Mouse (Mus musculus) NIH3T3 (cell line): Measurements from ENCODE around the gene Adam33.
"Not testable (repeated sequence)": the region's sequence is repeated elsewhere in the genome, so short reads cannot be mapped to it uniquely, and the experiment has no call there.

Experiments used
- DNase-seq: peaks from one replicate; pipeline ENCODE4 v3.0.0-alpha.2; 2012; ENCODE audit warnings: low read depth

Gene Adam33

DNA sequence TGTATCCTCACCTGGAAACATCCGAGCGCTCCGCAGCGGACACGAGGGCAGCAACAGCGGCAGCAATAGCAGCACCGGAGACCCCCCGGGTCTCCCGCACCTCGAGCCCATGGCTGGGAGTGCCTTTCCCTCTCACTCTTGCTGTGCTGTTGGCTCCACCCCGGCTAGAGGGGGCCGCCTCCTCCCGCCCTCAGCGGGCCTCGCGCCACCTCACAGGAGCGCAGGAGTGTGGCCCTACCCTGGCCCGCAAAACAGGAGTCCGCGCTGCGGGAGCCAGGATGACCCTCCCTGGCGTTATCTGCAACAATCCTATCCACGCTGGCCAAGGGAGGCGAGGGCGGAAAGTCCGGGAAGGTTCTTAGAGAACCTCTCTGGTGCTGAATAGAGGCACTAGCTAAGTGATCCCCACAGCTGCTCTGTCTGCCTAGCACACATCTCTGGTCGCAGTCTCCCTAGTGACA is at the start of gene Adam33:
Gene Adam33, minus strand, starts transcription at position 411 of the 461 bp plus-strand sequence.
- no peak for DNase-seq

- DNase-seq, result no peak
Measured at GRCm38 (mm10) chr2:131105989-131106388, 42.4 kb upstream of the Adam33 start.

- DNase-seq, result not testable (repeated sequence)
Measured at GRCm38 (mm10) chr2:131105061-131105460, 41.4 kb upstream of the Adam33 start.

GRCm38 (mm10) chr2:131104021-131104420 is 40.4 kb upstream of the Adam33 start:
- peak; percentile 48 for DNase-seq

- no peak for DNase-seq
Measured at GRCm38 (mm10) chr2:131101530-131101929, 37.9 kb upstream of the Adam33 start.

- DNase-seq, result peak; percentile 17
Measured at GRCm38 (mm10) chr2:131097087-131097486, 33.5 kb upstream of the Adam33 start.

DNA sequence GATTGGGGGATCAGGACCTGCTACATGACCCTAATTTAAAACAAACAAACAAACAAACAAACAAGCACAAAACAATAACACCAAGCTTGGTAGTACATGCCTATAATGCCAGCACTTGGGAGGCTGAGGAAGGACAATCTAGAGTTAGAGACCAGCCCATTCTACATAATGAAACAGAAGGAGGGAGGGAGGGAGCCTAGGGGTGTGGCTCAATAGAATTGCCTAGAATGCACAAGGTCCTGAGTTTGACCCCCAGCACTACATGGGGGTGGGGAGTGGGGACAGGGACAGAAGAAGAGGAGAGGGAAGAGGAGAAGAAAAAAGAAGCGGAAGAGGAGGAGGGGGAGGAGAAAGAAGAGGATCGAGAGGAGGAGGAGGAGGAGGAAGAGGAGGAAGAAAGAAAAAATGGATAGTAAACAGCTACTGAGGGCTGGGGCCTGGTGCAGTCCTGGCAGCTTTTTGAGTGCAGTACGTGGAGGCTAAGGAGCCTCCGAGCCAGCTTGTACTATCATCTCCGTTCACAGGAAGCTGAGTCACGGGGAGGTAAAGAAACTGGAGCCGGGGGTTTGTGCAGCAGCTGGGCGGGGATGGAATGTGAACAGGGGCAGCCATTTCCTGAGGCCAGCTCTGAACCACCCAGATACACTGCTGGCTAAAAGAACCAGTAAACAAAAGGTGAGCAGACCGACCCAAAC is 32.6 kb upstream of the Adam33 start:
- peak; percentile 90 for DNase-seq

DNA sequence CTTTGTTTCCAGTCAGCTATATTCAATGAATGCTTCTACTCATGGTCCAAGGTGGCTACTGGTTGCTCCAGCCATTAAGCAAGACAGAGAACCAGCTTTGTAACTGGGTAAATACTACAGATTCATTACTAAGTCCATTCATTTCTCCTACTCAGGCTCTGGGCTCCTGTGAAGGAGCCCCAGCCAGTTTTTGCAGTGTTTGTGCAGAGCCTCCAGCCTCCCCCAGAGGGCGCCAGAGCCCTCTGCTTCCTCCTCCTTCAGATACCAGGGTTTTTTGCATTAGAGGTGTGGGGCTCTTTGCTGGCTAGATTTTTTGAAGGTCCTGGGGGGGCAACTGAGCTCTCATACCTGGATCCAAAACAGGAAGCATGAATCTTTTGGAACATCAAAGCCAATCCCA is 31.2 kb upstream of the Adam33 start:
- peak; percentile 95 for DNase-seq

DNA sequence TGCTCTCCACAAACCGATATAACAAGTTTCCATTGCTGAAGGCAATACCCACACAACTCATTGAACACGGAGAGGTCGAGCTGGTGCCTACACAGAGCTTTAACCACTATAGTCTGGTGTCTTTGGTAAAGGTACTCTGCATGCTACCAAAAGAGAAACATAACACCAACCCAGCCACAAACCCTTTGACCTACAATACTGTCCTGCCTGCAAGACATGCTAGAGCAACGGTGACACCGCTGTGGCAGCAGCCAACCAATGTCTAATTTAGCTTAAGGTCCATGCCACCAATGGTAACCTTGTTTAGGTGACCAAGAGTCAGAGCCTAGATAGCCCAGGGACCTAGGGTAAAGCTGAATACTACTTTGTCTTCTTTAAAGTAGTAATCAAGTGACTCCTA is 30.0 kb upstream of the Adam33 start:
- DNase-seq, result no peak

GRCm38 (mm10) chr2:131090852-131091251 is 27.2 kb upstream of the Adam33 start:
- no peak for DNase-seq

GRCm38 (mm10) chr2:131089634-131090033 is 26.0 kb upstream of the Adam33 start:
- DNase-seq, result no peak

DNA sequence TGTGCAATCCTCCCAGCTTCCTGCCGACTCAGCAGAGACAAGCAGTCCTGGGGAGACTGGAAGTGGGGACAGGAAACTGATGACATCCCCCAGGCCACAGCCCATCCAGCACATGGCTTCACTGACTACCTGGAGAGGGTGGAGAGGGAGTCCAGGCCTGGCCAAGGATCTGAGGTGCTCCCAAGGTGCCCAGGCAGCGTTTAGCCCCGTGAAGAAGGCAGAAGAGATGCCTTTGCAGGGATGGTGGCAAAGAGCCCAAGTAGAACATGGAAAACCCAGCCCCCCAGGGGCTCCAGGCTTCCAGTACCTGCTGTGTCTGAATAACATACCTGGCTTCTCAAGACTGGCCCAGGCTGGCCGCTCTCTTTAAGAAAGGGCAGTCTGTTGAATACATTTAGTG is 25.0 kb upstream of the Adam33 start:
- DNase-seq, result no peak

- peak; percentile 66 for DNase-seq
Measured at GRCm38 (mm10) chr2:131086667-131087390, 23.2 kb upstream of the Adam33 start, which contains the start of gene Siglec1. Gene Siglec1, minus strand, starts transcription at chr2:131086765.

GRCm38 (mm10) chr2:131084206-131084605 is 20.6 kb upstream of the Adam33 start:
- no peak for DNase-seq

- no peak for DNase-seq
Measured at GRCm38 (mm10) chr2:131080507-131080906, 16.9 kb upstream of the Adam33 start.

DNA sequence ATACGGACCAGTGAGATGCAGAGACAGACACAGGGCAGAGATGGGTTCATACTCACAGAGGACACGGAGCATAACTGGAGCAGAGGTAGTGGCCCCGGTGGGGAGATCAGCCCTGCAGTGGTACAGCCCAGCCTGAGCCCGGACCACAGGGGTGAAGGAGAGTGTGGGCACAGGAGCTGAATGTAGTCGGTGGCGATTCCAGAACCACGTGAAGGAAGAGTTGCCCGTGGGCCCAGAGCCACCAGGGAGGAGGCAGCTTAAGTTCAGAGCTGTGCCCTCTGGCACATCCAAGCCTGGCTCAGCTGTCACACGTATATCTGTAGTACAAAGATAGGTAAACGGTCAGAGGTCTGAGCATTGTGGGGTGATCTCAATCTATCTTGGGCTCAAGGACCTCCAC is 8.9 kb upstream of the Adam33 start:
- no peak for DNase-seq

DNA sequence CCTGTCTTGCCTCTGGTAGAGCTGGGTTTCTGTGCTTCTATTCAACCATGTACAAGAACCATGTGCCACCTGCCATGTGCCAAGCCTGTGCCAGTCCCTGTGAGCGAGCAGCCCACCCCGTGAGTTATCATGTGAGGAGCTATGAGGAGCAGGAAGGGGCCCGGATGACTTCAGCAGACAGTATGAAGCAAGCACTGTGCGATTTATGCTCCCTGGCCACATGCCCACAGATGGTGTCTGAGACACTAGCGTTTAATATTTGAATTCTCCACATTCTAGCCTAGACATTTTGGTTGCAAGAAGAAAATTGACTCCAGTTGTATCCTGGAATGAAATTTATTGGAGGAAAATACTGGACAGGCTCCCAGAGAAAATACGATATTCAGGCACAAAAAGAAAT is 3.9 kb upstream of the Adam33 start:
- peak; percentile 92 for DNase-seq

DNA sequence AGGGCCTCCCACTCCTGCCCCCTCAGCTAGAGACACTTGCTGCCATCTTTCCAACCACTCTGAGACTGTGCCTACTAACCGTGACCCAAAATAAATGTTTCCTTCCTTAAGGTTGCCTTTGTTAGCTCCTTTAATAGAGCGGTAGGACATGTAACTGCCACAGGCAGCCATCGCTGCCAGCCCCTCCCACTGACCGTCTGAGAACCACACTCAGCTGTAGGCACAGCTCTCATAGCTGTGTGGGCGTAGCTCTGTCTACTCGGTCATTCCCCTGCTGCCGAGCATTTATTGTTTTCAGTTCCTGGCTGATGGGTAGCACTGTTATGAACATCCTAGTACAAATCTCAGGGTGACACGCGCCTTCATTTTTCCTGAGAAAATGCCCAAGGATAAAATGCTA is 2.7 kb upstream of the Adam33 start:
- no peak for DNase-seq

- DNase-seq, result peak; percentile 65
Measured at GRCm38 (mm10) chr2:131061607-131062006, 2.0 kb downstream of the Adam33 start.

GRCm38 (mm10) chr2:131060784-131061183 is 2.8 kb downstream of the Adam33 start:
- DNase-seq, result peak; percentile 91

- DNase-seq, result peak; percentile 86
Measured at GRCm38 (mm10) chr2:131059781-131060540, 3.7 kb downstream of the Adam33 start.

DNA sequence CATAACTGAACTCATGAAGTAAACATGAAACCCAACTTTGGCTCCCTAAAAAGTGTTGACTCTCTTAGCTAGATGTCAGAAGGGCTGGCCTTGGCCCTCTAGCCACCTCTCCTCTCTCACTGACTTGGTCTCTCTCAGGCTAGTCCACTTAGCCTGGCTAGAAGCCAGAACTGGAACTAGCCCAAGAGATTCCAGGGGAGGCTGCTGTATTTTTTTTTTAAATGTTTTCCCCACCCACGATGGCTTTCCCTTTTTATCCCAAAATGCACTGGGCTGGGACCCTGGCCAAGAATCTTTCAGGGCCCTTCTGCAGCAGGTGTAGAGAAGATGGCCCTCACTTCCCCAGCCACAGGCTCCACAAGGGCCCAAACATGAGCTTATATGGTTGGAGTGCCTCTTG is 4.2 kb downstream of the Adam33 start:
- DNase-seq, result peak; percentile 98

DNA sequence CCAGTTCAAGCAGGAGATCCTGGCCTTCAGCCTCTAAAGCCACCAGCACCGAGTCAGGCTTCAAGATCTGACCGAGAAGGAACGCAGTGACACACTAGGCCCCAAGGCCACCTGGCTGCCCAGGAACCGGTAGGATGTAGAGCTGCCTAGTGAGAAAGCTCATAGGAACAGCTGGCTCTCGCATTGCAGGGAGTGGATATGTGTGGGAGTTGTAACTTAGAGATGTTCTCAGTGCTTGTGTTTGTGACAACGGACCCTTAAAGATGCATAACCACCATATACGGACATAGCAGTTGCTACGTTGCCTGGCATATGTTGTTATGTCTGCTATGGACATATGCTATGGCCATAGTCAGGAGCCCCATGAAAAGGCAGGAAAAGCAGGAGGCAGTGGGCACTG is 4.9 kb downstream of the Adam33 start:
- DNase-seq, result no peak
